Mouse (Mus musculus): ENCODE measurements around the gene Rab36.

The Rab36 gene

DNA sequence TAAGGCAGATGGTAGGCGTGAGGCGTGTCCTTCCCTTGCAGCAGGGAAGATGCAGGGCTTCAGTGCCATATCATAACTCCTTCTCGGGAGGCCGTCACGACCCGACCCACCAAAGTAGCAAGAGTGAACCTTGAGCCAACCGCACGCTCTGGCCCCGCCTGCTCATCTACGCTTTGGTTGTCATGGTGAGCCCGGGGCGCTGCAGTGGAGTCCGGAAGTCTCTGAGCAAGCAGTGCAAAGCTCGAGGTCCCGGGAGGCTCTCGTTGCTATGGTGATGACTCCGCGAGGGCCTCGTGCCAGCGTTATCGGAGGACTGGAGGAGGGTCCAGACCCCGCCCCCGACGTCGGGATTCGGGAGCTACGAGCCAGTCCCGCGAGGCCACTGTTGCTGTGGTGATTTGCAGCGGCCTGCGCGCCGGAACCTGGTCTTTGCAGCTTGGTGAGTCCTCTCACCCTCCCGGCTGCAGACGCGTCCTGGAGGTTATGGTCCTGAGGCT is at the start of gene Rab36:
Rab36 (plus strand) TSS at position 176 of the 497 bp plus-strand sequence.
- WGBS, result under 1% methylated on average over 36 of the region's 36 CpGs

DNA sequence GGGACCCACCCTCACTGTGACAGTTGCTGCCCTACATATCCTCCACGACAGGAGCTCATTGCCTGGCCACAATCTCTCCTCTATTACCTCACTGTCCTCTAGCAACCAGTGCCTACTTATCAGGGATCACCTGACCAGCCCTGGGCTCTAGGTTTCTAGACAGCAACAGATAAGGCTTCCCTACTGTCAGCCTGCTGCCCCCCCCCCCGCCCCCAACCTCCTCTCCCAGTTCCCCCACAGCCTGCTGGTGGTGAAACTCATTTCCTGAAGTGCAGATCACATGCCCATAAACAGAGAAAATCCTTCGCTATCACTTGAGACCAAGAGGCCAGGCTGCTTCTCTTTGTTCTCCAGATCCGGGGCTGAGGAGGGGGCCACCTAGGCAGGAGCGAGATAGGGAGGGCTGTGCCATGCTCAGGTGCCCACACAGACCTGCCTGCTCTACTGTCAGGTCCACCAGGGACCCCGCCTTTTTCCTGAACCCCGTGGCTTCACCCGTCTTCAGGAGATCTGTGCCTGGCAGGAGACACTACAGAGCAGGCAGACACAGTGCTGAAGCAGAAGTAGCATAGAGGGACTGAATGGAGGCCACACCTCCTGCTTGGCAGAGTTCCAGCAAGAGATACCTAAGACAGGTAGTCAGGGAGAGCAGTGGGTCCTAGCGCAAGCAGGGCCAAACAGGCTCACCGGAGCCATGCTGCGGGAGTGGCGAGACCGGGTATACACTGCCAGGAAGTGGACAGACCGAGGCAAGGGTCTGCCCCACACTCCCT is 49.0 kb upstream of the Rab36 start:
- WGBS, result 71% methylated on average over 14 of the region's 14 CpGs

DNA sequence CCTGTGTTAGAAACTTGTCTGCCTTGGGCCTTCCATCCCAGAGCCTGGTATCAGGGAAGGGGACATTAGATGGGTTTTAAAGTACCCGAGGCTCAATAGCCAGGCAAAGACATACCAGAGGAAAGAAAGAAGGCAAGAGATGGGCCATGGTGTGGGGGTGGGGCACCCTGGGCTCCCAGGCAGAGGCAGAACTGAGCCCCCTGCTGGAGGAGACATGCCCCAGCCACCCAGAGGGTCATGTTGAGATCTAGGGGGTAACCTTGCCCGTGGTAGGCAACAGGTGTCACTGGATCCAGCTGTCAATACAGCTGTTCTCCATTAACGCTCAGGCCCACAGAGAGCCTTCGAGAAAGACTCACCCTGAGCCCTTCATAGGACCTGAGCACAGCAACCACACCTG is 47.0 kb upstream of the Rab36 start:
- 85% methylated on average over 4 of the region's 4 CpGs for WGBS

DNA sequence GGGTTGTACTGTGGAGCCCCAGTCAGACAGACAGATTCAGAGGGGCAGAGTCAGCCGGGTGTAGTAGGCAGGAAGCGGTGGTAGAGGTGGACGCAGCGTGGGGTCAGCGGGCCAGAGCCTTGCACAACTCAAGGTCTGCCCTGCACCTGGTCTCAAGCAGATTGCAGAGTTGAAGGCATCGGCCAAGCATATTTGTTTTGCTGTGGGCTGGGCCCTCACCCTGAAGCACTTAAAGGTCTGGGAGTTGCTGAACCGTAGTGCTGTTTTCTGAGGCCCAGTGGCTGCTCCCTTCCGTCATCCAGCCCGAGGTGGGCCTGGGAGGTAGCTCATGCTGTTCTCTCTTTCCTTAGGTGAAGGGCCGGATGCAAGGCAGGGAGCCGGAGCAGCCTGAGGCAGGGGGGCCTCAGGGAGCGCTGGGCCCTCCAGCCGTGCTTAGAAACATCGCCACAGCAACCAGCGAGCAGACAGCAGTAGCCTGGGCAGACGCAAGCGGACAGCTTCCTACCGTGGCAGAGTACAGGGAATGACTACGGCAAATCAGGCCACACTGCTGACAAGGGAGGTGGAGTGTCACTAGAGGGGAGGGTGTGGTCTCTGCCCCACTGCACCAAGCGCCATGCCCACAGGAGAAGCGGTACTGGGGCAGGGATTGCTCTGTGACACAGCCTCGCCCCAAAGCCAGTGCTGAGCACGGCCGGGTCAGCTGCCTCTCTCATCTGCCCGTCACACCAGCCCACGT is 46.1 kb upstream of the Rab36 start:
- WGBS, result 68% methylated on average over 26 of the region's 26 CpGs

- WGBS, result 17% methylated on average over 5 of the region's 5 CpGs
Observed at GRCm38 (mm10) chr10:74994863-74995262, 42.0 kb upstream of the Rab36 start.

GRCm38 (mm10) chr10:74995377-74995776 is 41.5 kb upstream of the Rab36 start:
- 6% methylated on average over 17 of the region's 17 CpGs for WGBS

DNA sequence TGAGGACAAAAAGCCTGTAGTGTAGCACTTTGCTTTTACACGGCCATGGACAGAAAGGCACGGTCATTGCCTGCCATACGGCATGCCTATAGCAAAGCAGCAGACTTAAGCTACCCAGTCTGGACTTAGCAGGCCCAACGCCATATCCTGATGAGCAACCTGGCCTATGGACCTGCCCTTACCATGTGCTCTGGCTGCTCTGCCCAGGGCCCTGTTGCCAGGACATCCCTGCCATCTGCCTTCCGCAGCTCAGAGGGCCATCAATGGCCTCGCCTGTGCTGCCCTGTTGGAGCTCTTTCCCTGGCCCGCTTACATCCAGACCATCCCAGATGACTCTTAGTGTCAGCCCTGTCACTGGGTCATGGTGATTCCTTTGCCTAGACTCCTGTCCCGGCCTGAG is 35.5 kb upstream of the Rab36 start:
- WGBS, result 89% methylated on average over 8 of the region's 8 CpGs

- 85% methylated on average over 3 of the region's 3 CpGs for WGBS
Observed at GRCm38 (mm10) chr10:75004067-75004466, 32.8 kb upstream of the Rab36 start.

GRCm38 (mm10) chr10:75006889-75007662 is 29.8 kb upstream of the Rab36 start:
- WGBS, result 32% methylated on average over 8 of the region's 8 CpGs

- 50% methylated on average over 15 of the region's 15 CpGs for WGBS
Observed at GRCm38 (mm10) chr10:75010704-75011103, 26.2 kb upstream of the Rab36 start.

DNA sequence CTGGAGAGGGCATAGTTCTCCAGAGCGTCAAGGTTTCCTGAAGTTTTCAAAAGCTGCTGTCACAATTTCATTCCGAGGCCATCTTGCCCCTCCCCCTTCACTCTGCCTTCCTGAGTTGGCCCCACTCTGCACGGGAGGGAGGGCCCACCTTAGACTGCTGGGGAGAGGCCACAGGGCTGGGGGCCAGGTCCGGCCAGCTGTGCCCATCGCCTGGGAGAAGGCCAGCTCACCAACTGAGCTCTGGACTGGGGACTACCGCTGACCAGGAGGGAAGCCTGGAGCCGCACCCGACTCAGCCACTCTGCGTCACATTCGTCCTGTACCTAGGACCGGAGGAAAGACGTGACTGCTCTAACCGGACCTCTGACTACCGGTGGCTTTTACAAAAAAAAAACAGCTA is 21.4 kb upstream of the Rab36 start:
- WGBS, result 72% methylated on average over 14 of the region's 14 CpGs

DNA sequence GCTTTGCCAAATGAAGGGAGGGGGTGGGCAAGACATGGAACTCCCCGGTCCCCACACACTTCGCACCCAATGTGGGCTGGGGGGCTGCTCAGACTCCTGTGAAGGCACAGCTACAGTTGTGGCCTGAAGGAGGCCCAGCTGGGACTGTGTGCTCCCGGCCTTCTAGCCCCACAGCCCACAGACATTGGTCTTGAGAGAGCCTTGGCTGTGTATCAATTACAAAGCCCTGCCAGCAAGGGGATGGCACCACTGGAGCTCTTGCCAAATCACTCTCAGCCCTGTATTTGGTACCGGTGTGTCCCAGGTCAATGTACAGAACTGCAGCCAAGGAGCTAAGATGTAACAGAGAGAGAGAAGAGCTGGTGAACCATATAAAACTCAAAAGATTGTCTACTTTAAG is 20.4 kb upstream of the Rab36 start:
- 40% methylated on average over 4 of the region's 4 CpGs for WGBS

- WGBS, result 92% methylated on average over 2 of the region's 2 CpGs
Observed at GRCm38 (mm10) chr10:75020271-75020670, 16.6 kb upstream of the Rab36 start.

DNA sequence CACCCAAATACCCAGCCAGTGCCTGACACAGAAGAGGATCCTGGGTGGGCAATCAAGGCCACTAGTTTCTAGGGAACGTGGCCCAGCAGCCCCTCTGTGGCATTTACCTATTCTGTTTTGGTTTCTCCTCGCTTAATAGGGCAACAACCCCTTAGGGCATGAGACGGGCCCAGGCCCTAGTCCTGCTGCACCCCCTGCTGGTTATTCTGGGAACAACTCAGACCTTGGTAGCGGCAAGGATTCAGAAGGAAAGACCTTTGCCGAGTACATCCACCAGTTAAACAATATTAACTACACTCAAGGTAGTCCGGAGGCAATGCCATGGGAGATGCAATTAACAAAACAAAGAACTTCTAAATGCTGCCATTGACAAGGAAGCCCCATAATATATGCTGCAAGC is 15.7 kb upstream of the Rab36 start:
- 10% methylated on average over 6 of the region's 6 CpGs for WGBS

DNA sequence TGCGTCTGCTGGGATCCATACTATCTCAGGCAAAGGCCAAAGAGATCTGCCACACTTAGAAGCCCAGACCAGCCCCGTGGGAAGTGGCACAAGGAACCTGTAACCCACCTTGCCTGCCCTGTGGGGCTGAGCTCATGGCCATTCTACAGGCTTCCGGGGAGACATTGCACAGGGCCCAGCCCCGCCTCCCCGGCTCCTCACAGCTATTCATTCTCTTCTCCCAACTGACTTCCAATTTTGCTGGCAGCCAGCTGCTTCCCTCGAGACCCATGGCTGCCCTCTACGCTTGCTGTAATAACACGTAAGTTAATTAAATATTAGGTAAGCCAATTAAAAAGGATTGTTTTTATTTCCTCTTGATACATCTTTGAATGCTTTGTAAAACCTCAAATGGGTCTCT is 10.4 kb upstream of the Rab36 start:
- WGBS, result 74% methylated on average over 8 of the region's 8 CpGs

- WGBS, result 92% methylated on average over 8 of the region's 8 CpGs
Observed at GRCm38 (mm10) chr10:75028743-75029142, 8.1 kb upstream of the Rab36 start.

DNA sequence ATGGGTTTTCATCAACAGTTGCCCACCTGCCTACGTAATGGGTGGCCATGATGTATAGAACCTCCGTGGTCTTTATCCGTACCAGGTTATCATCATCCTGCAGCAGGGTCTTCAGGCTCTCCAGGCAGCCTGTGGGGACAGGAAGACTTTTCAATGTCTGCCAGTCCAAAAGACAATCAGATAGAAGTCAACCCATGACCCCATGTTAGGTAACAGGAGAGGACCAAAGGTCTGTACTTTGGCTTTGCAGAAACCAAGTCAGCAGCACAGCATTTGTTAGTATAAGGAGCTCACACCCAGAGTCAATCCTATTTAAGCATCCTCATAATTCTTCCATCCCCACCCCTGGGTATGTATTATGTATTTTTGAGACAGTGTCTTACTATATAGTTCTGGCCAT is 7.2 kb upstream of the Rab36 start:
- 98% methylated on average over 3 of the region's 3 CpGs for WGBS

- WGBS, result 90% methylated on average over 3 of the region's 3 CpGs
Observed at GRCm38 (mm10) chr10:75030234-75030633, 6.6 kb upstream of the Rab36 start.

GRCm38 (mm10) chr10:75031345-75032114 is 5.3 kb upstream of the Rab36 start:
- 79% methylated on average over 5 of the region's 5 CpGs for WGBS

DNA sequence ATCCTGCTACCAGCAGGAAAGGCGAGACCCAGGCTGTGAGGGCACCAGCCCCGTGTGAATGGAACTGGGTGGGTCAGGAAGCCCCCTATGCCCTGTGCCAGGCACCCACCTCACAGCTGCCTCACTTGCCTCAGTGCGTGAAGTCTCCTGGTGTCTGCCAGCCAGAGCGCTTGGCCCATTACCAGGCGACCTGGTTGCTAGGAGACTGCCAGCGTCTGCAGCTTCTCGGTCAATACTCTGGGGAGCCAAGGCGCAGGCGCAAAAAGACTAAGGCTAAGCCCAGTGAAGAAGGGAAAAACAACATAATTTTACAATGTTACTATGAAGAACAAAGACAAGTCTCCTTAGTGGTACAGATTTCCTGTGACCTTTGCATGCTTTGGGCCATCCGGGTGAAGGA is 4.5 kb upstream of the Rab36 start, which contains the start of gene Rsph14:
Rsph14 (minus strand) TSS at position 192 of the 400 bp plus-strand sequence.
- WGBS, result 16% methylated on average over 10 of the region's 10 CpGs

GRCm38 (mm10) chr10:75042060-75042459 is 5.2 kb downstream of the Rab36 start:
- WGBS, result 12% methylated on average over 1 of the region's 1 CpGs

Measured in cerebral cortex, adult 2 months (tissue).